Mouse (Mus musculus): Measurements from ENCODE around the gene Stx1b.

- TF ChIP-seq KAT2A (IDR thresholded peaks at IDR 0.05; ENCODE audit: insufficient replicate concordance, low read length) (no peak), CTCF (conservative IDR thresholded peaks at IDR 0.05 in 1 of 2, IDR thresholded peaks at IDR 0.05 in 1 of 2; ENCODE audit: low read depth in 2 of 2, low read length in 2 of 2) (no peak), EP300 (IDR thresholded peaks at IDR 0.05; ENCODE audit: low read length) (no peak), ETS1 (conservative IDR thresholded peaks at IDR 0.05; ENCODE audit: low read depth, low read length) (no peak)
Measured at GRCm38 (mm10) chr7:127814241-127814921, 10.0 kb downstream of the Stx1b start.

Measured in CH12.LX (cell line).